Mouse (Mus musculus) megakaryocyte-erythroid progenitor cell, adult 5-6 weeks (primary cell): Measurements from ENCODE around the gene Olfr866. TPM values are rescaled to one million over a fixed set of nuclear protein-coding genes. Genes with fewer than 3 reads are reported as not detected.

Experiments used
- ATAC-seq: replicated peaks from 2 replicates; pipeline ENCODE4 v1.8.0; 2016; ENCODE audit warnings: mild to moderate bottlenecking, inconsistent platforms; ENCODE audit not compliant: severe bottlenecking, poor library complexity, low FRiP score, low TSS enrichment
- total RNA-seq, 2 experiments: library from RNA; stranded (forward) in 1 of 2; stranded (reverse) in 1 of 2; fragments of 200-1000, 215-1000 nt in 1 of 2; fragments of >200 nt in 1 of 2; fragmentation: Nextera tagmentation in 1 of 2; gene quantifications; 2 replicates each; pipeline ENCODE4 v1.2.3; 2014 to 2017

Gene Olfr866
- total RNA-seq (2014; fragmentation: Nextera tagmentation) (not detected in 2 replicates), total RNA-seq (2017) (not detected in 2 replicates)

- no peak for ATAC-seq
Measured at GRCm38 (mm10) chr9:20027935-20028334, at the start of gene Olfr866. Gene Olfr866 (minus strand): TSS chr9:20028035.

- no peak for ATAC-seq
Measured at GRCm38 (mm10) chr9:20073523-20074177, 45.8 kb upstream of the Olfr866 start.

- ATAC-seq = no peak
Measured at GRCm38 (mm10) chr9:20071291-20071690, 43.5 kb upstream of the Olfr866 start.

- no peak for ATAC-seq
Measured at GRCm38 (mm10) chr9:20070236-20070635, 42.4 kb upstream of the Olfr866 start.

- ATAC-seq = no peak
Measured at GRCm38 (mm10) chr9:20057462-20057861, 29.6 kb upstream of the Olfr866 start, which contains the start of gene Olfr867. Gene Olfr867 (minus strand): TSS chr9:20057562.

- no peak for ATAC-seq
Measured at GRCm38 (mm10) chr9:20047964-20048363, 20.1 kb upstream of the Olfr866 start.

Other genes starting within 250 kb of the Olfr866 start
- gene Olfr58, start 247.8 kb downstream of the Olfr866 start, total RNA-seq (2014; fragmentation: Nextera tagmentation) = not detected in 2 replicates
- gene Olfr58, start 247.8 kb downstream of the Olfr866 start, total RNA-seq (2017) = not detected in 2 replicates
- not detected in 2 replicates for gene Olfr859, start 223.1 kb downstream of the Olfr866 start, total RNA-seq (2014; fragmentation: Nextera tagmentation)
- not detected in 2 replicates for gene Olfr859, start 223.1 kb downstream of the Olfr866 start, total RNA-seq (2017)
- gene Olfr860, start 178.3 kb downstream of the Olfr866 start, total RNA-seq (2014; fragmentation: Nextera tagmentation) = not detected in 2 replicates
- not detected in 2 replicates for gene Olfr860, start 178.3 kb downstream of the Olfr866 start, total RNA-seq (2017)
- not detected in 2 replicates for gene Olfr862, start 140.0 kb downstream of the Olfr866 start, total RNA-seq (2014; fragmentation: Nextera tagmentation)
- not detected in 2 replicates for gene Olfr862, start 140.0 kb downstream of the Olfr866 start, total RNA-seq (2017)
- not detected in 2 replicates for gene Olfr77, start 111.2 kb downstream of the Olfr866 start, total RNA-seq (2014; fragmentation: Nextera tagmentation)
- gene Olfr77, start 111.2 kb downstream of the Olfr866 start, total RNA-seq (2017) = 0.15 and 0.42 TPM in 2 replicates
- gene Olfr867, start 29.5 kb upstream of the Olfr866 start, total RNA-seq (2014; fragmentation: Nextera tagmentation) = not detected in 2 replicates
- gene Olfr867, start 29.5 kb upstream of the Olfr866 start, total RNA-seq (2017) = not detected in 2 replicates
- not detected in 2 replicates for gene Olfr868, start 70.6 kb upstream of the Olfr866 start, total RNA-seq (2014; fragmentation: Nextera tagmentation)
- gene Olfr868, start 70.6 kb upstream of the Olfr866 start, total RNA-seq (2017) = not detected in 2 replicates
- not detected in 2 replicates for gene Olfr869, start 101.0 kb upstream of the Olfr866 start, total RNA-seq (2014; fragmentation: Nextera tagmentation)
- not detected in 2 replicates for gene Olfr869, start 101.0 kb upstream of the Olfr866 start, total RNA-seq (2017)
- gene Olfr870, start 146.0 kb upstream of the Olfr866 start, total RNA-seq (2014; fragmentation: Nextera tagmentation) = not detected in 2 replicates
- not detected in 2 replicates for gene Olfr870, start 146.0 kb upstream of the Olfr866 start, total RNA-seq (2017)
- gene Olfr871, start 184.2 kb upstream of the Olfr866 start, total RNA-seq (2014; fragmentation: Nextera tagmentation) = not detected in 2 replicates
- not detected in 2 replicates for gene Olfr871, start 184.2 kb upstream of the Olfr866 start, total RNA-seq (2017)
- gene Olfr872, start 209.1 kb upstream of the Olfr866 start, total RNA-seq (2014; fragmentation: Nextera tagmentation) = not detected in 2 replicates
- gene Olfr872, start 209.1 kb upstream of the Olfr866 start, total RNA-seq (2017) = not detected in 2 replicates